Mouse (Mus musculus): ENCODE results near the gene Dusp19. TPM values are rescaled to one million over a fixed set of nuclear protein-coding genes. Genes with fewer than 3 reads are reported as not detected.
A peak's percentile ranks its signal among the peaks of the same experiment; 100 is the strongest.

The Dusp19 gene
- polyA plus RNA-seq (2012; ENCODE audit: insufficient read depth, low replicate concordance): 0.09 TPM in 1 of 2 replicates, not detected in the other

DNA sequence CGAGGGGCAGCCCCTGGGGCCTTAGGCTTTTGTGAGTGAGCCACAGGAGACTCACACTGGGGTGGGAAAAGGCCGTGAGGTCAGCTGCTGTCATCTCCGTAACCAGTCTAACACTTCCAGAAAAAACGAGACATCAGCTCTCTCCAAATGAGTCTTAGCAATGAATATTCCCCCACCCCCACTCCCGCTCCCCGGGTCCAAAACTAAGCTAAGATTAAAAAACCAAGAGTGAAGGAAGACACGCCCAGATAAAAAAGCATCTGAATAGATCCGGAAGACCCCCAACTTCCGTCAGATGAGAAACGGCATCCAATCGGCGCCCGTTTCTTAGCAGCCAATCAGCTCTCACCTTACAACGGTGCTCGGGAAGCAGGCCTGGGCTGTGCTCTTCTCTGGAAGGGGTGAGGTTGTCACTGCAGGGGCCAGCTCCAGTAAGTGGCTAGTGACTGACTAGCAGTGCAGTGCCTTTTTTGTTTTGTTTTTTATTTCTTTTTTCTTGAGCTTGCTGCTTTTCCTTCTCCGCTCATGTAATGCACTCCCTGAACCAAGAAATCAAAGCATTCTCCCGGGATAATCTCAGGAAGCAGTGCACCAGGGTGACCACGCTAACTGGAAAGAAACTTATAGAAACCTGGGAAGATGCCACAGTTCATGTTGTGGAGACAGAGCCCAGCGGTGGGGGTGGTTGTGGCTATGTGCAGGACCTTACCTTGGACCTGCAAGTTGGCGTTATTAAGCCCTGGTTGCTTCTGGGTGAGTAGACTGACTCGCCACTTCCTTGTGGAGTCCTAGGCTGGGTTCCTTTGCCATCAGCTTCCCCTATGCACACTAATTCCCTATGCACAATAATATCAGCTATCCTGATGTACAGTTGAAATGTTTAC is at the start of gene Dusp19, which contains the start of gene Nup35:
Dusp19 (plus strand) TSS at position 192 of the 884 bp plus-strand sequence.
Nup35 (plus strand) TSS at position 383 of the 884 bp plus-strand sequence.
- no peak for TF ChIP-seq FLI1 (IDR thresholded peaks at IDR 0.05; ENCODE audit: low read length)
- TF ChIP-seq GATA1 (IDR thresholded peaks at IDR 0.05; ENCODE audit: borderline replicate concordance, low read length): no peak
- Histone ChIP-seq H3K36me3 (replicated peaks; ENCODE audit: low read length) (peaks cover 17% of the 10 kb centered on the region), H3K4me1 (peaks cover 35% of the 10 kb centered on the region), H3K9me3 (no peaks in the 10 kb centered on the region), H3K27me3 (replicated peaks) (no peaks in the 10 kb centered on the region), H3K4me3 (replicated peaks) (peak within 1 kb of the TSS; percentile 94)

DNA sequence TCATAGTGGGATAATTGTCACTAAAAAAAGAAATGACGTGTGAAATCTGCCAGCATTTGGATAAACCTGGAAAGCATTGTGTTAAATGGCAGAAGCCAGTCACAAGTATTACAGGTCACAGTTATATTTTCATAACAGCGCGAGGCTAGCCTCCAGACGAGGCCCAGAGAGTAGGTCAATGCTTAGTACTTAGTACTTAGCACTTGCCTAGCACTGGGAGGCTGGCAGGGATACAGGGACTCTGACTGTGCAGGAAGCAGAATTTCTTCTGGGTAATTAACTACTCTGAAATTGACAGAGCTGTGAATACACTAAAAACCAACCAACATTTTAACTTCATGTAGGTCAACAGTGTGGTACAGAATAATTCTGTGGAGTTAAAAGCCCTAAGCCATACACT is 49.4 kb upstream of the Dusp19 start:
- Histone ChIP-seq H3K4me1 (peaks cover 23% of the 10 kb centered on the region), H3K36me3 (replicated peaks; ENCODE audit: low read length) (peaks cover 30% of the 10 kb centered on the region), H3K27me3 (replicated peaks) (no peaks in the 10 kb centered on the region), H3K9me3 (no peaks in the 10 kb centered on the region), H3K4me3 (replicated peaks) (no peak overlapping the region)
- TF ChIP-seq FLI1 (IDR thresholded peaks at IDR 0.05; ENCODE audit: low read length) (no peak), GATA1 (IDR thresholded peaks at IDR 0.05; ENCODE audit: borderline replicate concordance, low read length) (no peak)

DNA sequence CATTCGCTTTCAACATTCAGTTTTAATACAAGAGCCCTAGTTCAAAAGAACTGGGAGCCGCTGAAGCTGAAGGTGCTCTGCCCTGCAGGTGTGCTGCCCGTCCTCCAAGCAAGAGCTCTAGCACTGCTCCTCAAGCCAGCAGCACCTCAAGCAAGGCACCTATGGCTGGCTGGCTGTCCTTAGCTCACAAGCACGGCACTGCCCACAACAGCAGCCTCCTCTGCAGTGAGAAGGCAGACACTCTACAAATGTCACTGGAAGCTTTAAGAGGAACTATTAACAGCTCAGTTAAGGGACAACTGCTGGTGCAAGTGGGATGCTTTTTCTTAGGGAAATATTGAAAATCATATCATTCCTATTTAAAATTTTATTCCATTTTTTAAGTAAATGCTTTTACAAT is 46.2 kb upstream of the Dusp19 start:
- H3K4me3 ChIP-seq (replicated peaks): peak overlapping the region; percentile 65

DNA sequence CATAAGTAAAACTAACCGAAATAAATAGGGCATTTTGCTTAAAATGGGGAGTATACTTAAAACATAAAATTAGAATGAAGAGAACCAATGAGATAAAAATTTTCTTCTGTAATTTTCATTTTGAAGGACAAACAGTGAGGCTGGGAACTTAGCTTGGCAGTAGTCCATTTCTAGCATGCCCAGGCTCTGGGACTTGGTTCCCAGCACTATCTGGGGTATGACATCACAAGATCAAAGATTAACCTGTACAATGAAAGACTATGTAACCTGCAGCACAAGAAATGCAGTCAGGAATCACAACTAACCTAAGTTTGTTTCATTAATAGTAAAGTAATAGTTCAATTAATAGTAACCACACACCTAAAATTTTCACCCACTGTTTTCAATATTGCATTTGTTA is 39.6 kb upstream of the Dusp19 start:
- TF ChIP-seq GATA1 (IDR thresholded peaks at IDR 0.05; ENCODE audit: borderline replicate concordance, low read length) (no peak), FLI1 (IDR thresholded peaks at IDR 0.05; ENCODE audit: low read length) (no peak)

More for the DNA sequence above, 46.2 kb upstream of the Dusp19 start:
- no peaks in the 10 kb centered on the region for H3K9me3 ChIP-seq
- TF ChIP-seq GATA1 (IDR thresholded peaks at IDR 0.05; ENCODE audit: borderline replicate concordance, low read length): no peak
- no peak for TF ChIP-seq FLI1 (IDR thresholded peaks at IDR 0.05; ENCODE audit: low read length)
- no peaks in the 10 kb centered on the region for H3K27me3 ChIP-seq (replicated peaks)
- H3K4me1 ChIP-seq: peaks cover 34% of the 10 kb centered on the region
- peaks cover 27% of the 10 kb centered on the region for H3K36me3 ChIP-seq (replicated peaks; ENCODE audit: low read length)

DNA sequence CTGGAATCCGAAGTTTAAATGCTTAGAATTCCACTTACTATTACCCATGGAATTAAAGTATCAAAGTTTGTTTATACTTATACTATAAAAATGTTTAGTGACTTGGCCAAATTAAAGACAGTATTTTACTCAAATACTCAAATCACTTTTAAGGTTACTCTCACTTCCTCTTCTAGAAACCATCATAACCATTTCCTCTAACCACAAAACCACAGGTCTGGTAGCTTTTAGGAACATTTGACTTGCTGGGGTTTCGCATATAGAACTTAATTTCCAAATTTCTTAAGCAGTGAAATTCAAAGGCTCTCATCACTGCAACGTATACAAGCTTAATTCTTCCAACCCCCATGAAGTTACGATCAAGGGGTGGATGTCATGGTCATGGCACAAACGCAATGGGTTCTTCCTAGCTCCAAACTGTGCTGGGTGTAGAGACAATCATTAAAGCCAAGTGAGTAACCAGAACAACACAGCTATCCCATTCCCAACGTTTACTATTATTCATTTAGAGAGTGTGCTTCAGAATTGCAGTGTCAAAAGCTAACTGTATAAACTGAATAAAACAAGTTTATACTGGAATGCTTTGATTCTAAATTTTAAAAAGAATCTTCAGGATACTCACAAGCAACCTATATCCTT is 37.5 kb upstream of the Dusp19 start:
- peaks cover 3% of the 10 kb centered on the region for H3K27me3 ChIP-seq (replicated peaks)
- peak overlapping the region; percentile 96 for H3K4me3 ChIP-seq (replicated peaks)
- peaks cover 24% of the 10 kb centered on the region for H3K36me3 ChIP-seq (replicated peaks; ENCODE audit: low read length)
- TF ChIP-seq GATA1 (IDR thresholded peaks at IDR 0.05; ENCODE audit: borderline replicate concordance, low read length): no peak
- TF ChIP-seq FLI1 (IDR thresholded peaks at IDR 0.05; ENCODE audit: low read length): no peak
- H3K4me1 ChIP-seq: peaks cover 43% of the 10 kb centered on the region
- peaks cover 15% of the 10 kb centered on the region for H3K9me3 ChIP-seq

More for the DNA sequence above, 39.6 kb upstream of the Dusp19 start:
- H3K27me3 ChIP-seq (replicated peaks): peaks cover 3% of the 10 kb centered on the region
- no peak overlapping the region for H3K4me3 ChIP-seq (replicated peaks)
- H3K9me3 ChIP-seq: no peaks in the 10 kb centered on the region
- H3K36me3 ChIP-seq (replicated peaks; ENCODE audit: low read length): peaks cover 9% of the 10 kb centered on the region
- peaks cover 47% of the 10 kb centered on the region for H3K4me1 ChIP-seq

DNA sequence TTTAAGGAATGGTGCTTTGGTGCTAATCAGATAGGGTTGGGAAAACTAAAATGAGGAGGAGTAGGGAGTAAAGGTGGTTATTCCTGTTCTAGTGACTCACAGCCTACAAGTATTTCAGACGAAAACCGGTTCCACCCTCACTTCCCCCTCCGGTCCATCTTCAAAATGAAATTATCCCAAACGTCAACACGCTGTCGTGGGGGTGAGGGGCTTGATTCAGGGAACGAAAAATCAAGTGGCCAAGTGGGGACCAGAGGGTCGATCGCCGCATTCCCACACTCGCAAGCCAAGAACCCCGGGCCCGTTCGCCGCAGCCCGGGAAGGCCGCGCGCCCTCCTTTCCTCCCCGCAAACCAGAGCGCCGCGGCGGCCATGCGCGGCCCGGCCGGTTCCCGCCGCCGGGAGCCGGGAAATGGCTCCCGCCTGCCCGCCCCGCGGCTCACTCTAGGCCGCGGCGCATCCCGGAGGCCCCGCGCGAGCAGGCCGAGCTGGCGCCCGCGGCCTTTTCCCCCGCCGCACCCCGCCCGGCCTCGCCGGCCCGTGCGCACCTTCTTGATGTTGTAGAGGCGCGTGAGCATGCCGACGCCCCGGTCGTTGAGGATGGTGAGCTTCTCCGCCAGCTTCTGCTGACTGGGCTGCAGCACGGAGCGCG is 36.4 kb upstream of the Dusp19 start:
- Histone ChIP-seq H3K36me3 (replicated peaks; ENCODE audit: low read length) (peaks cover 24% of the 10 kb centered on the region), H3K27me3 (replicated peaks) (peaks cover 3% of the 10 kb centered on the region), H3K9me3 (peaks cover 16% of the 10 kb centered on the region), H3K4me3 (replicated peaks) (peak overlapping the region; percentile 96), H3K4me1 (peaks cover 35% of the 10 kb centered on the region)
- TF ChIP-seq GATA1 (IDR thresholded peaks at IDR 0.05; ENCODE audit: borderline replicate concordance, low read length) (no peak), FLI1 (IDR thresholded peaks at IDR 0.05; ENCODE audit: low read length) (no peak)

DNA sequence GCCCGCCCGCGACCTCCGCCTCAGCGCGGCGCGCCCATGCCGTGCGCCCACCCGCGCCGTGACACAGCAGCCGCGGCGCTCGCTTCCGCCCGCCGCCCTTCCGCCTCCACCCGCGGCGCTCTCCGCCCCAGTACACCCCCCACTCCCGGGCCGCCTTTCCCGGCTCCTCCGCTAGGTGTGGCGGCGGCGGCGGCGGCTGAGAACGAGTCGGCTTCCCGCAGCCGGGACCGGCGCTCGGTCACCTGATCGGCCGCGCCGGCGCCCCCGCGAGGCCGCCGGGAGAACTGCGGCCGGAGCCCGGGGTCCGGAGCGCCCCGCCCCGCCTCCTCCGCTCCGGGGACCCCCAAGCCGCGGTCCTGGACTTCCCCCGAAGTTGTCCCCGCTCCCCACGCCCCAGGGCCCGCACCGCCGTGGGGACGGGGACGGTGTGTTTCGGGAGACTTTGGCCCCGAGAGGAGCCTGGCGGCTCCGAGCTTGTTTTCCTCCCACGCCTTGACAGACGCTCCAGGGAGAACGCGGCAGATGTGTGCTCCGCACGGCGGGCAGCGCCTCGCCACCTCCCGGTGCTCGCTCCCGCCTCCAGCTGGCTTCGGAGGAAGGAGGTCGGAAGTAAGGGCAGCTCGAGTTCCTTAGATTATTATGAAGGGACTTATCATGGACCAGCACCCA is 35.7 kb upstream of the Dusp19 start, which contains the start of gene Nckap1:
Nckap1 (minus strand) TSS at position 338 of the 669 bp plus-strand sequence.
- TF ChIP-seq FLI1 (IDR thresholded peaks at IDR 0.05; ENCODE audit: low read length): peak; percentile 57
- no peak; the same call in 2 of the 3 replicates for TF ChIP-seq GATA1 (IDR thresholded peaks at IDR 0.05; ENCODE audit: borderline replicate concordance, low read length)
- peaks cover 16% of the 10 kb centered on the region for H3K9me3 ChIP-seq
- peaks cover 20% of the 10 kb centered on the region for H3K36me3 ChIP-seq (replicated peaks; ENCODE audit: low read length)
- H3K27me3 ChIP-seq (replicated peaks): peaks cover 3% of the 10 kb centered on the region
- H3K4me1 ChIP-seq: peaks cover 30% of the 10 kb centered on the region
- peak within 1 kb of the TSS; percentile 96 for H3K4me3 ChIP-seq (replicated peaks)

DNA sequence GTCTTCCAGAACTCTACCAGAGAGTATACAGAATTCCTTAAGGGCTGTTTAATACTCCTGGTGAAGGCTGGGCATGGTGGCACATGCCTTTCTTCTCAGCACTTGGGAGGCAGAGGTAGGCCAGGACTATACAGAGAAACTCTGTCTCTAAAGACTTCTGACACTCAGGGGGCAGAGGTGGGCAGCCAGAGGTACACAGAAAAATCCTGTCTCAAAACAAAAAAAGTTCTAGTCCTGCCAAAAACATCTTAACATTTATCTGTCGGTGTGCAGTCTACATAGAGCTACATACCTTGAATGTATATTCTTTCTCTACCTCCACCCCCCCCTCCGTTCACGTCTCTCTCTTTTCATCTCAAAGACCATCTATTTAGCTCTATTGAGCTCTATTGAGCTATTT is 34.5 kb upstream of the Dusp19 start:
- TF ChIP-seq FLI1 (IDR thresholded peaks at IDR 0.05; ENCODE audit: low read length) (no peak), GATA1 (IDR thresholded peaks at IDR 0.05; ENCODE audit: borderline replicate concordance, low read length) (no peak)
- Histone ChIP-seq H3K36me3 (replicated peaks; ENCODE audit: low read length) (peaks cover 14% of the 10 kb centered on the region), H3K27me3 (replicated peaks) (peaks cover 3% of the 10 kb centered on the region), H3K4me1 (peaks cover 30% of the 10 kb centered on the region), H3K4me3 (replicated peaks) (no peak overlapping the region), H3K9me3 (peaks cover 16% of the 10 kb centered on the region)
